Mouse (Mus musculus) yolk sac, embryonic 10.5 days (tissue): Measurements from ENCODE around the gene Rgcc.

Experiments
- DNase-seq: peaks from one replicate; pipeline ENCODE4 v3.0.0-alpha.2; 2017; ENCODE audit warnings: low spot score

Gene Rgcc

DNA sequence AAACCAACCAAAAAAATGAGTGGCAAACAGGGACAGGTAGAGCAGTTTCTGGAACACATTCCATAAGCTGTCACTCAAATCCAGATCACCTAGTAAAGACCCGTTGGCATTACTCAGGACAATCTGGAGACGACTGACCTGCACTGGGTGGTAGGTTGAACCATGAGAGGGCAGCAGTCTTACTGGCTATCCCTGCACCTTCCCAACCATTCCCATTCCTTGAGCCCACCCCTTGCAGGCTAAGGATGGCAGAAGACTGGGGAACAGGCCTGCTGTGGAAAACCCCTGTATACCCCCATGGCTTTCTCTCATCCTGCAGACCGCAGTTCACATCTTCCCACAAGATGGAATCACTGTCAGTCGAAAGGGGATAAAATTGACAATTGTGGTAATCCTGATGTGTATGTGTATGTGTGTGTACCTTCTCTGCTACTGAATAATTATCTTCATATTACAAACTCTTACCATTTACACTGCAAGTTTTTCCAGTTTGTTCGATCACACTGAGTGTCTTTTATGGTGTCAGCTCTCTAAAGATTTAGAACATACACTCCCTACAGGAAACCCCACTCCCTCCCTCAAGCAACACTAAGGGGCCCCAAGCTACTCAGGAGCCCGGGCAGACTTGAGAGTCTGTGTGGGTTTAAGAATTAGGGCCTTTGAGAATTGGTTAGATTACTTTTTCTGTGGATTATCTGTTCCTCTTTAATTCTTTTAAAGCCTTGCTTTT, 59.6 kb downstream of the Rgcc start:
- no peak for DNase-seq

DNA sequence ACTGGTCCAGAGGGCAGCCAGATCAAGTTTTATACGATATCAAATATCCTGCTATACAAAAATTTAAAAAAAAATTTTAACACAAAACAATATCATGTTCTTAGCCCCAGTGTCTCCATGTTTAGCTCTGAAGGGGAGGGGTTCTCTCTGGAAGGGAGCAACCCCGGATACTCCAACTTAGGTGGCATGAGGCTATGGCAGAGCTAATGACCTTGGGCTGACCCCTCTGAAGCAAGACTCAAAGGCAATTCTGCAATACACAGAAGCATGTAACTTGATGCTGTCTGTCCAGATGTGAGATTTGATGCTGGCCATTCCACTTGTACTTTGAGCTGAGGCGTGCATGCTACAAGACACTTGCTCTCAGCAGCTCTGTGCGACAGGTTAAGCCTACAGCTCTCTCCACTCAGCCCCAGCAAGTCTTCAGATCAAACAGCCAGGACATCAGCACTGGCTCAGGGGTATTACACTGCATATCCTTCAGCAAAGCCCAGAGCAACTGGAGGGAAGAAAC, 60.3 kb downstream of the Rgcc start:
- DNase-seq = peak; percentile 14

DNA sequence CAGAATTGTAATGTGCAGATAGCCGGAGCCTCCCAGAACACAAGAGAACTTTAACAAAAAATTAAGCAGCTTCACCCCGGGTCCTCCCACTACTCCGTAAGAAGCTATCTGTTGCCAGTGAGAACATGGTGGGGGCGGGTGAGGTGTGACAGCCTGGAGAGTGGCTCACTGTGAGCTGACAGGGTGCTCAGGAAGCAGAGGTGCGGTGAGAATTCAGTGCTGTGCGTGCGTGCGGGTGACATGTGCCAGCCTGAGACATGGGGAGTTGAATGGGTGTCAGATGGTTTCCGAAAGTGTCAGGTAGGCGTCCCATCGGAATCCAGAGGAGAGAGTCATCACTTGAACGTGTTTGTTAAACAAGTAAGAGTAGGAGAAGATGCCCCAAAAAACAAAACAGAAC, 62.0 kb downstream of the Rgcc start:
- DNase-seq = no peak
